Mouse (Mus musculus) forebrain, embryonic 12.5 days (tissue): Measurements from ENCODE around the gene Kcmf1. TPM values are rescaled to one million over a fixed set of nuclear protein-coding genes. Genes with fewer than 3 reads are reported as not detected.

ENCODE experiments used
- ATAC-seq: fragments of 200-750 bp; cut with Nextera tagmentation; 2 replicates; pipeline ENCODE4 v1.8.0; 2017; ENCODE audit warnings: moderate TSS enrichment; ENCODE audit not compliant: low FRiP score
- H3K27ac ChIP-seq: fragments of 300-500 bp; sonication (generic); 2 replicates; pipeline ENCODE4 v1.5.1; 2016; ENCODE audit warnings: mild to moderate bottlenecking
- H3K27me3 ChIP-seq: fragments of 300-500 bp; sonication (generic); 2 replicates; pipeline ENCODE4 v1.6.1; 2016; ENCODE audit warnings: mild to moderate bottlenecking
- H3K36me3 ChIP-seq: fragments of 300-500 bp; sonication (generic); replicated peaks from 2 replicates; pipeline ENCODE4 v1.6.1; 2016; ENCODE audit warnings: mild to moderate bottlenecking
- H3K4me1 ChIP-seq: fragments of 300-500 bp; sonication (generic); 2 replicates; pipeline ENCODE4 v1.6.1; 2016
- H3K4me2 ChIP-seq: fragments of 300-500 bp; sonication (generic); 2 replicates; pipeline ENCODE4 v1.6.1; 2016; ENCODE audit warnings: mild to moderate bottlenecking, moderate library complexity
- H3K4me3 ChIP-seq: fragments of 300-500 bp; sonication (generic); replicated peaks from 2 replicates; pipeline ENCODE4 v1.5.1; 2016; ENCODE audit warnings: mild to moderate bottlenecking
- H3K9ac ChIP-seq: fragments of 300-500 bp; sonication (generic); 2 replicates; pipeline ENCODE4 v1.6.1; 2016; ENCODE audit warnings: mild to moderate bottlenecking
- H3K9me3 ChIP-seq: fragments of 300-500 bp; sonication (generic); 2 replicates; pipeline ENCODE4 v1.6.1; 2016
- WGBS: fragments of 180-500 bp; shearing (Covaris S2); methylation state at CpG from one replicate; pipeline ENCODE4 v1.1.7; 2016; 5-methylcytosine and 5-hydroxymethylcytosine counted together
- polyA plus RNA-seq: library from polyadenylated mRNA; unstranded; fragments of >200 nt; fragmentation: Nextera tagmentation; extraction: Ambion mirVana; gene quantifications from 2 replicates; pipeline ENCODE4 v1.2.1, GENCODE M21; 2016

Gene Kcmf1
- polyA plus RNA-seq, 1 experiment from 2014 or later, result 39.0 TPM

DNA sequence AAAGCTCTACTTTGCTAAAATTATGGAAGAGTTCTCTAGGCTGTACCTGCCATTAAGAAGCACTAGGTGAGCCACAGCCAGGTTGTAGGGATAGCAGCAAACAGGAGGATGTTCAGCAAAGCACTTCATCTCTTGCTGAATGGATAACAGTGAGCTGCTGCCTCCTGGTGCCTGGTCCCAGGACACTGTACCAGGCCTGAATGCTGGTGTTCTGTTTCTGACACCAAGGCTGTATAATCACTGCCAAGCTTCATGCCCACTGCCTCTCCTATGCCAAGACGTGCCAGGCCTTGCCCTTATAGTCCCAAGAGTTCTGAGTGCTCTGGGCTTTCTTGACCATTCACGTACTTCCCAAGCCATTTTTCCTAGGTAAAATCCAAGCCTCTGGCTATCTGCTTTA lies 8.5 kb downstream of the Kcmf1 start:
- peaks cover 2% of the 10 kb centered on the region; the same call in 1 of the 2 replicates for H3K4me1 ChIP-seq
- no peak for ATAC-seq
- H3K4me2 ChIP-seq, result no peak overlapping the region
- no peaks in the 10 kb centered on the region for H3K9me3 ChIP-seq
- no peaks in the 10 kb centered on the region for H3K27me3 ChIP-seq
- H3K36me3 ChIP-seq, result 0 out of 2 replicates have a peak, but pooled peaks cover 9% of the 10 kb centered on the region
- WGBS, result 92% methylated on average over 2 of the region's 2 CpGs
- H3K4me3 ChIP-seq, result no peak overlapping the region
- no peak overlapping the region for H3K27ac ChIP-seq
- H3K9ac ChIP-seq, result no peak overlapping the region

DNA sequence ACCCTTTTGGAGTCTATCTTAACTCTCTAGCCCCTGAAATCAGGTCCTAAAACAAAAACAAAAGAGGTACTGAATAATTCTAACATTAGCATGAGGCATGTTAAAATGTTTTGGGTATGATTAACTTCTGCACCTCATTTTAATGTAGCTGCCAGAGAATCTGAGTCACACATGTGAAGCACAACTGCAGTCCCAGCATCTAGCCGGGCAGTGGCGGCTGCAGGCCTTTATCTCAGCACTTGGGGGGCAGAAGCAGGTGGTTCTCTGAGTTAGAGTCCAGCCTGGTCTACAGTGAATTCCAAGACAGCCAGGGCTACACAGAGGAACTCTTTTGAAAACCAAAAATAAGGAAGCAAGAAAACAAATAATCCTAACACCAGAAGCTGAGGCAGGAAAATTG lies 11.1 kb downstream of the Kcmf1 start:
- no peak overlapping the region for H3K4me2 ChIP-seq
- H3K27me3 ChIP-seq, result no peaks in the 10 kb centered on the region
- no peak overlapping the region for H3K4me3 ChIP-seq
- H3K9me3 ChIP-seq, result no peaks in the 10 kb centered on the region
- ATAC-seq, result no peak
- H3K4me1 ChIP-seq, result no peaks in the 10 kb centered on the region
- H3K27ac ChIP-seq, result no peak overlapping the region
- H3K9ac ChIP-seq, result no peak overlapping the region
- 80% methylated on average over 2 of the region's 2 CpGs for WGBS
- 0 out of 2 replicates have a peak, but pooled peaks cover 5% of the 10 kb centered on the region for H3K36me3 ChIP-seq

GRCm38 (mm10) chr6:72885268-72885667 lies 14.5 kb downstream of the Kcmf1 start:
- H3K27ac ChIP-seq, result no peak overlapping the region
- H3K4me2 ChIP-seq, result no peak overlapping the region
- H3K4me1 ChIP-seq, result no peaks in the 10 kb centered on the region
- H3K9me3 ChIP-seq, result no peaks in the 10 kb centered on the region
- ATAC-seq, result no peak
- 0 out of 2 replicates have a peak, but pooled peaks cover 11% of the 10 kb centered on the region for H3K36me3 ChIP-seq
- no peak overlapping the region for H3K9ac ChIP-seq
- 75% methylated on average over 1 of the region's 1 CpGs for WGBS
- H3K4me3 ChIP-seq, result no peak overlapping the region
- no peaks in the 10 kb centered on the region for H3K27me3 ChIP-seq

GRCm38 (mm10) chr6:72884767-72885166 lies 15.0 kb downstream of the Kcmf1 start:
- no peak for ATAC-seq
- no peaks in the 10 kb centered on the region for H3K9me3 ChIP-seq
- no peaks in the 10 kb centered on the region for H3K27me3 ChIP-seq
- no peak overlapping the region for H3K4me2 ChIP-seq
- H3K9ac ChIP-seq, result no peak overlapping the region
- no peak overlapping the region for H3K4me3 ChIP-seq
- no peak overlapping the region for H3K27ac ChIP-seq
- no peaks in the 10 kb centered on the region for H3K4me1 ChIP-seq
- WGBS, result 92% methylated on average over 3 of the region's 3 CpGs
- 0 out of 2 replicates have a peak, but pooled peaks cover 11% of the 10 kb centered on the region for H3K36me3 ChIP-seq

GRCm38 (mm10) chr6:72882661-72883458 lies 16.9 kb downstream of the Kcmf1 start:
- H3K9ac ChIP-seq, result no peak overlapping the region
- H3K4me1 ChIP-seq, result no peaks in the 10 kb centered on the region
- H3K36me3 ChIP-seq, result 0 out of 2 replicates have a peak, but pooled peaks cover 6% of the 10 kb centered on the region
- no peak overlapping the region for H3K4me3 ChIP-seq
- no peak overlapping the region for H3K27ac ChIP-seq
- ATAC-seq, result no peak
- no peak overlapping the region for H3K4me2 ChIP-seq
- H3K9me3 ChIP-seq, result no peaks in the 10 kb centered on the region
- no peaks in the 10 kb centered on the region for H3K27me3 ChIP-seq
- 92% methylated on average over 8 of the region's 8 CpGs for WGBS

GRCm38 (mm10) chr6:72882222-72882621 lies 17.6 kb downstream of the Kcmf1 start:
- Histone ChIP-seq H3K27ac (no peak overlapping the region), H3K4me3 (no peak overlapping the region), H3K36me3 (0 out of 2 replicates have a peak, but pooled peaks cover 6% of the 10 kb centered on the region), H3K9me3 (no peaks in the 10 kb centered on the region), H3K27me3 (no peaks in the 10 kb centered on the region), H3K9ac (no peak overlapping the region), H3K4me1 (no peaks in the 10 kb centered on the region), H3K4me2 (no peak overlapping the region)
- no peak for ATAC-seq
- 94% methylated on average over 3 of the region's 3 CpGs for WGBS

DNA sequence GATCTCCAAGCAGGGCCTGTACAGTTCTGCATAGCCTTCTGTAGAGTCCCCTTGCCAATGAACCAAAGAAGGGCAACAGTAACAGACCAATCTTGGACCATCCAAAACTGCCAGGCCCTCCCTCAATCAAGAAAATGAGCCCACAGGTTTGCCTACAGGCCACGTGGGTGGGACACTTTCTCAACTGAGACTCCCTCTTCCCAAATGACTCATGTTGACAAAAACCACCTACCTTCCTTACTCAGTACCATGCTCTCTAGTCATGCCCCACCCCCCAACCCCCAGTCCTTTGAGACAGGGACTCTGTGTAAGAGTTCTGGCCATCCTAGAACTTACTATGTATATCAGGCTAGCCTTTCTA lies 18.2 kb downstream of the Kcmf1 start:
- H3K36me3 ChIP-seq, result 0 out of 2 replicates have a peak, but pooled peaks cover 6% of the 10 kb centered on the region
- ATAC-seq, result no peak
- no peak overlapping the region for H3K9ac ChIP-seq
- H3K4me1 ChIP-seq, result no peaks in the 10 kb centered on the region
- no peak overlapping the region for H3K27ac ChIP-seq
- H3K9me3 ChIP-seq, result no peaks in the 10 kb centered on the region
- 80% methylated on average over 1 of the region's 1 CpGs for WGBS
- H3K4me2 ChIP-seq, result no peak overlapping the region
- H3K4me3 ChIP-seq, result no peak overlapping the region
- no peaks in the 10 kb centered on the region for H3K27me3 ChIP-seq

- 95% methylated on average over 9 of the region's 9 CpGs for WGBS
- H3K4me1 ChIP-seq, result no peaks in the 10 kb centered on the region
- H3K4me2 ChIP-seq, result no peak overlapping the region
- ATAC-seq, result no peak
- no peaks in the 10 kb centered on the region for H3K9me3 ChIP-seq
- no peak overlapping the region for H3K4me3 ChIP-seq
- H3K9ac ChIP-seq, result no peak overlapping the region
- H3K27me3 ChIP-seq, result no peaks in the 10 kb centered on the region
- 0 out of 2 replicates have a peak, but pooled peaks cover 6% of the 10 kb centered on the region for H3K36me3 ChIP-seq
- H3K27ac ChIP-seq, result no peak overlapping the region
These were observed 18.7 kb downstream of the Kcmf1 start for GRCm38 (mm10) chr6:72880913-72881618.

GRCm38 (mm10) chr6:72876629-72877028 lies 23.1 kb downstream of the Kcmf1 start:
- Histone ChIP-seq H3K9ac (no peak overlapping the region), H3K4me3 (no peak overlapping the region), H3K27me3 (no peaks in the 10 kb centered on the region), H3K4me2 (no peak overlapping the region), H3K27ac (no peak overlapping the region), H3K36me3 (0 out of 2 replicates have a peak, but pooled peaks cover 2% of the 10 kb centered on the region), H3K4me1 (no peaks in the 10 kb centered on the region), H3K9me3 (no peaks in the 10 kb centered on the region)
- no peak for ATAC-seq
- 91% methylated on average over 6 of the region's 6 CpGs for WGBS

DNA sequence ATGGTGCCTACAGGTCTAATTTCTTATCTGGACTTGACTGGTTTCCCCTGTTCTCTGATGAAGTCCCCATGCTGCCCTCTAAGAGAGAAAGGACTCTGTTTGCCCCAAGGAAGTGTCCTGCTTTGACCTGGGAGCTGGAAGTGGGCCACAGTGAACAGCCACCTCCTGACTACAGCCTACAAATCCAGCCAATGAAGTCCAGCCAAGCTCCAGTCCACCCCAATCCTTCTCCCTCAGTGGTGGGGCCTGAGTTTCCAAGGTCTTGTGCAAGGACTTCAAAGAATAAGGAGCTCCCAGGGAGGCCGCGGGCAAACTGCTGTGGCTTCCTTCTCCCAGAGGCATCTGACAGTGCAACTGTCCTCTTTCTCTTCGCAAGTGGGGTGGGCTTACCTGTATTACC lies 26.4 kb downstream of the Kcmf1 start:
- no peaks in the 10 kb centered on the region for H3K9me3 ChIP-seq
- WGBS, result 92% methylated on average over 3 of the region's 3 CpGs

DNA sequence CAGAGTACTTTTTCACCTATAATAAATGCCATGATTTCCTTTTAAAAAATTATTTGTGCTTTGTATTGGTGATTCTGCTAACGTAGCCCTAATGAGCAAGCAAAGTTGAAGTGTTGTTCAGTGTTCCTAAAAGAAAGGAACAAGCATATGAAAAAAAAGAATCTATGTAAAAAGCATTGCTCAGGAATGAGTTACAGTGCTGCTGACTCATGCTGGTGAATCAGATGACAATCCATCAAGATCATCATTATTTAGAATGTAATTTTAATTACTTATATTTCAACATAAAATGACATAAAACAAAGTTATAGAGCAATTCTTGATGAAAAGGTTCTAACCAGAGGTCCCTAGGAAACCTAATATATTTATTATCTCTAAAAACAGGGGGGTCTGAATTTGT lies 27.5 kb downstream of the Kcmf1 start:
- no peaks in the 10 kb centered on the region for H3K36me3 ChIP-seq
- no peak overlapping the region for H3K27ac ChIP-seq
- no peaks in the 10 kb centered on the region for H3K9me3 ChIP-seq
- no peaks in the 10 kb centered on the region for H3K27me3 ChIP-seq
- 84% methylated on average over 1 of the region's 1 CpGs for WGBS
- H3K9ac ChIP-seq, result no peak overlapping the region
- no peak overlapping the region for H3K4me2 ChIP-seq
- ATAC-seq, result no peak
- H3K4me3 ChIP-seq, result no peak overlapping the region
- H3K4me1 ChIP-seq, result peaks cover 10% of the 10 kb centered on the region

More for the DNA sequence above, 26.4 kb downstream of the Kcmf1 start:
- H3K9ac ChIP-seq, result no peak overlapping the region
- H3K4me1 ChIP-seq, result peaks cover 10% of the 10 kb centered on the region
- no peak overlapping the region for H3K4me3 ChIP-seq
- no peak overlapping the region for H3K4me2 ChIP-seq
- no peak for ATAC-seq
- no peaks in the 10 kb centered on the region for H3K36me3 ChIP-seq
- H3K27ac ChIP-seq, result no peak overlapping the region
- no peaks in the 10 kb centered on the region for H3K27me3 ChIP-seq

GRCm38 (mm10) chr6:72869601-72870000 lies 30.2 kb downstream of the Kcmf1 start:
- H3K27ac ChIP-seq, result no peak overlapping the region
- no peaks in the 10 kb centered on the region for H3K36me3 ChIP-seq
- H3K27me3 ChIP-seq, result no peaks in the 10 kb centered on the region
- peaks cover 10% of the 10 kb centered on the region for H3K4me1 ChIP-seq
- no peak overlapping the region for H3K4me3 ChIP-seq
- no peak for ATAC-seq
- H3K9me3 ChIP-seq, result no peaks in the 10 kb centered on the region
- H3K4me2 ChIP-seq, result no peak overlapping the region
- H3K9ac ChIP-seq, result no peak overlapping the region
- WGBS, result 70% methylated on average over 8 of the region's 8 CpGs
